Mouse (Mus musculus) cerebellum, adult (tissue): ENCODE data around the gene Lsp1.

Source experiments
- ATAC-seq: cut with Nextera tagmentation; 2 replicates; pipeline ENCODE4 v1.9.2; 2017; ENCODE audit warnings: mild to moderate bottlenecking, moderate library complexity, mixed read lengths; ENCODE audit not compliant: insufficient number of reproducible peaks, low FRiP score, low TSS enrichment

The Lsp1 gene

DNA sequence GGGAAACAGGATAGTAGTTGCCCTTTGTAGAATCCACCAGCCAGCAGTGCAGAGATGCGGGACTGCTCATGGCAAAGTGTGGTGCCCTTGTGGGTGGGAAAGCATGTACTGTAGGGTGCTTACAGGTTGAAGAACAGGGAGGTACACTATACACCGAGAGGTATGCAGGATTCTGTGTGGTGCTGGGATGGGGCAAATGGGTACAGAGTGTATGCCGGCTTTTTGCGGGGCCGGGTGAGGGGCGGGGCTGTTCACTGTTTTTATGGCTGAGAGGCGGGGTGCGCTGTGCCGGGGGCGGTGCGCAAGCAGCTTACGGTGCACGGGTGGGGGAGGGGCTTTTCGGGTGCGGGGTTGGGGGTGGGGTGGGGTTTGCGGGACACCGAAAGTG lies 72.1 kb downstream of the Lsp1 start, which contains the start of gene Mrpl23:
Mrpl23 (plus strand) TSS at position 16 of the 388 bp plus-strand sequence.
- ATAC-seq, result peak; percentile 49; the same call in 1 of the 2 replicates

DNA sequence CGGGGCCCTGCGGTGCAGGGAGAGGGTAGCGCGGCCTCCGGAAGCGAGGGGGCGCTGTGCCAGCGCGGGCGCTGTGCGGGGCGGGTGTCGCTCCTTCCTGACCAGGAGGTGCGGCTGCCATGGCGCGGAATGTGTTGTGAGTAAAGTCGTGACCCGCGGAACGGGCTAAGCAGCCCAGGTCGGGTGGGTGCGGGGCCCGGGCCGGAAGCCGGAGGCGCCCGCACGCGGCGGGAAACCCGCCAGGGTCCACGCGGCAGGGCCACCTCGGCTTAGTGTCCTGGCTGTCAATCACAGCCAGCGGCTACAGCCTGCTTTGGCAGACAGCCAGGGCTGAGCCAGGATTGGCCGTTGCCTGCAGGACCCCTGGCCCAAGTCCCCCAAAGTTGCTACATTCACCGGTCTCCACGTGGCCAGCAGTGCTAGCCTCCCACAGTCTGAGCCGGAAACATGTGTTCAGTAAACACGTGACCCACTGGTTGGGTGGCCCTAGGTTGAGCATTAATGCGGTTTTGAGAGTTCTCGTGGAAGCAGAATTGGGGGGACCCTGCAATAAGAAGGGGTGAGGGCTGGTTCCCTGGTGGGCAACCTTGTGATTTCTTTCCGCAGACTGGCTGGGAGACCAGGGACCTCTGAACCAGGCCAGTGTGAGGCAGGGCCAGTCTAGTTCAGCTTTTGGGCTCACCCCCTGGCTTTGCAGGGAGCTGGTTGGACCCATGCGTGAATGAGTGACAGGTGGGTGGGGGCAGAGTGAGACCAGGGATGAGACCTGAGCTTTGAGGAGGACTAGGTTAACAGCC lies 72.6 kb downstream of the Lsp1 start:
- ATAC-seq, result peak; percentile 61; the same call in 1 of the 2 replicates

GRCm38 (mm10) chr7:142535116-142535515 lies 74.5 kb downstream of the Lsp1 start:
- no peak for ATAC-seq

DNA sequence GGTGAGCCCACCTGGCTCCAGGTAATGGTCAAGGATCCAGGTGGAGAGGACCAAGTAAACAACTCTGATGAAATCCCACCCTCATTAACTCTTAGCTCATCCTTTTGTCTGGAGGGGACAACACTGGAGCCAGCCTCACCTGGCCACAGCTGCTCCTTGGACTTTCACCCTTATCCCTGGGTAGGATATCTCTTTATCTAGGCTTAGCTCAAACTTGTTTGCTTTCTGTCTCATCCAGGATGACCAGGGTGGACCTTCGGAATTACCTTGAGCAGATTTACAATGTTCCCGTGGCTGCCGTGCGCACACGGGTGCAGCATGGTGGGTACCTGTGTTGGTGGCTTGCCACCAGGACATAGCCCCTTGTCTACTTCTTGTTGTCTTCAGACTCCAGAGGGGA lies 75.2 kb downstream of the Lsp1 start:
- ATAC-seq, result no peak

DNA sequence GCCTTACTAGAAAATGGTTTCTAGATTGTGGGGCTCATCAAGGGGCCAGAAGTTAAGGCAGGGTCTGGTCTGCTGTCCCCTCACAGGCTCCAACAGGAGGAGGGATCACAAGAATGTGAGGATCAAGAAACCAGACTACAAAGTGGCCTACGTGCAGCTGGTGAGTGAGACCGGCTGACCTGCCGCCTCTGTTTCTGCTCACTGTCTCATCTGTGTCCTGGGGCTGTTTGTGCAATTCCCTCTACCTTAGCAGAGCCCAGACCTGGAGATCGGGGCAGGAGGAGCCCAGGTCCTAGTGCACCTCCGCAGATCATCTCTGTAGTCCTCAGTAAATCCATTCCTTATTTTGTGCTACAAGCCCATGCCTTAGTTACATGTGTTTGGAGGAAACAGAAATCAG lies 76.6 kb downstream of the Lsp1 start:
- ATAC-seq, result no peak

DNA sequence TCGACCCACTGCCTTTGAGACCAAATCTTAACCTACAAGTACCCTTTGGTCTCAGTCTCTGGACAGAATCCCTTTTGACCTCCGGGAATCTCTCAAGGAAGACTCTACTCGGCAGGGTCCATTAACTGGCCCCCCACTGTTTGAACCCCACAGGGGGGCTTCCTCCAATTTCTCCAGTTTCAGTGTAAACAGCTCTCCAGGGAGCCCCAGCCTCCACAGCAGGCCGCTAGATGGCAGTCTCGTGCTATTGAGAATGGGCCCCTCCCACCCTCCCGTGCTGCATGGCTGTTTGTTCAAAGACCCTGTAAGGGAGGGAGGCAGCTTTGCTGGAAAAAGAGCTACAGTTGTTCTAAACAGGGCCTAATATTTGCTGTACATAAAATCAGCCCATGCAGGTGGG lies 77.3 kb downstream of the Lsp1 start:
- no peak for ATAC-seq

- no peak for ATAC-seq
Measured at GRCm38 (mm10) chr7:142538291-142538690, 77.7 kb downstream of the Lsp1 start.

DNA sequence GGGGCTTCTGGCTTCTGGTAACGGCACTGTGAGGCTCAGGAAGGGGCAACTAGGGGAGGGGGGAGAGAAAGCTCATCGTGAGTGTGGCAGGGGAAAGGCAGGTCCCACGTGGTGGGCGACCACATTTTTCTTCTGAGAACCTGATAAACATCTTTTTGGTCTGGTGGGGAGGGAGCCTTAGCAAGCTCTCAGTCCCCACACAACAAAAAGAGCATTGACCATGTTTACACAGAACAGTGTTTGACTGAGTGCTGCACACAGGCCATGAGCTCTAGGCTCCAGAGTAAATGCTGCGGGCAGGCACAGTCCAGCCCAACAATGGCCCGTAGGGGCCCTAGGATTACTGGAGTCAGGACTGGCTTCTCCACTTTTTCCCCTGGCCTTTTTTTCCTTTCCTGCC lies 78.2 kb downstream of the Lsp1 start:
- ATAC-seq, result no peak

DNA sequence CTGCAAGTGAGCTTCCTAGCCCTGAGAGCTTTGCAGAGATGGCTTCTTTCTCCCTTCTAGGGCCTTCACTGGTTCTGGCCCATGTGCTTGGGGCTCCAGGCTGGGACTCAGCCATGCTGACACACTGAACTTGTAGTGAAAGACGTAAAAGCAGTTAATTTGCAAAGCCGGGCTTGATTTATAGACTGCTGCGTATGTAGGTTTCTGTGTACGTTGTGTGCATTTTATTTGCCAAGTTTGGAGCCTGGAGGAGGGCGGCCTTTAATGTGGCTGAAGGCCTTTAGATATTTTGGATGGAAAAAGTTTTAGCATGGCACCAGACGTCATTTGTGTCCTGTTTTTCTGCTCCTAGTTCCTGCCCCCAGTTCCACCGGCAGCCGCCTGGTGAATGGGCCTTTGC lies 79.2 kb downstream of the Lsp1 start:
- no peak for ATAC-seq

GRCm38 (mm10) chr7:142542771-142543303 lies 82.2 kb downstream of the Lsp1 start:
- ATAC-seq, result no peak
